Mouse (Mus musculus) cerebellum, adult 2 months (tissue): ENCODE results near the gene Grm8.

ENCODE experiments used
- CTCF ChIP-seq: fragments of 200-500 bp; IDR thresholded peaks from 2 replicates; pipeline ENCODE4 v1.5.1; 2011; ENCODE audit warnings: low read depth, mild to moderate bottlenecking, control low read depth, low read length, moderate library complexity, borderline replicate concordance; ENCODE audit not compliant: insufficient read depth
- POLR2A ChIP-seq: fragments of 200-500 bp; IDR thresholded peaks from 2 replicates; pipeline ENCODE4 v1.6.1; 2011; ENCODE audit warnings: low read length, control low read depth, borderline replicate concordance; ENCODE audit not compliant: insufficient read depth

DNA sequence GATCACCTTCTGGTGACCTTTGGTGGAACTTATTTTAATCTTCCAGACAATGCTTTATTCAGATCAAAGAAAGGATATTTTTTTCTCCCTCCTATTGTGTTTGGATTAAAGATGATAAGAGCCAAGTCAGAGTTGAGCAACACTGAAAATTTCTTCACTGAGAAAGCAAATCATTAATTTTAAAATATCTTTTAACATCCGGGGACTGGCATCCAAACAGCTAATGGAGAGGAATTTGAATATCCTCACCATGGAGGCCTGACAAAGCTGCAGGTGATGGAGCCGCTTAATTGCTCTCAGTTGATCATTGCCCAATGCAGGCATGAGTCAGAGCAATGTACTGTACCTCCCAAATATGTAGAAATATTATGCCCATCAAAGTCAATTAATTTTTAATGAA, 83.0 kb downstream of the Grm8 start:
- TF ChIP-seq CTCF (no peak), POLR2A (no peak)
